Mouse (Mus musculus) MEL (cell line): ENCODE results near the gene Tcf7l2. TPM values are rescaled to one million over a fixed set of nuclear protein-coding genes. Genes with fewer than 3 reads are reported as not detected.

ENCODE experiments used
- DNase-seq: peaks from one replicate; pipeline ENCODE4 v3.0.0; 2011; ENCODE audit warnings: low read depth, low spot score
- H3K27ac ChIP-seq: 2 replicates; pipeline ENCODE4 v1.5.1; 2012; ENCODE audit warnings: low read depth, mild to moderate bottlenecking, control low read depth, low read length, moderate library complexity; ENCODE audit not compliant: control insufficient read depth
- H3K27me3 ChIP-seq, 2 experiments: fragments of 150-350 bp in 1 of 2; sonication (generic) in 1 of 2; 2 replicates each; pipeline ENCODE4 v1.6.1; 2012; ENCODE audit warnings: low read length in 2 of 2, mild to moderate bottlenecking in 2 of 2, improper control_type of control experiment in 1 of 2, moderate library complexity in 1 of 2; ENCODE audit not compliant: insufficient read depth in 2 of 2, control insufficient read depth in 1 of 2
- H3K36me3 ChIP-seq, 2 experiments: 2 replicates each; pipeline ENCODE4 v1.6.1; 2012 to 2014; ENCODE audit warnings: low read length in 2 of 2, improper control_type of control experiment in 1 of 2, inconsistent platforms in 1 of 2, mild to moderate bottlenecking in 1 of 2; ENCODE audit not compliant: insufficient read depth in 2 of 2, control insufficient read depth in 1 of 2
- H3K4me1 ChIP-seq, 2 experiments: fragments of 150-350 bp in 1 of 2; sonication (generic) in 1 of 2; 2 replicates each; pipeline ENCODE4 v1.6.1; 2012; ENCODE audit warnings: low read length in 2 of 2, improper control_type of control experiment in 1 of 2, mild to moderate bottlenecking in 1 of 2; ENCODE audit not compliant: insufficient read depth in 2 of 2, control insufficient read depth in 1 of 2
- H3K4me3 ChIP-seq, 2 experiments: fragments of 150-350 bp in 1 of 2; sonication (generic) in 1 of 2; 2 replicates each; pipeline ENCODE4 v1.5.1; 2012; ENCODE audit warnings: low read depth in 2 of 2, low read length in 2 of 2, mild to moderate bottlenecking in 2 of 2, moderate library complexity in 2 of 2, control low read depth in 1 of 2, improper control_type of control experiment in 1 of 2; ENCODE audit not compliant: control insufficient read depth in 1 of 2, insufficient read depth in 1 of 2
- H3K79me2 ChIP-seq: 2 replicates; pipeline ENCODE4 v1.6.1; 2012; ENCODE audit warnings: mild to moderate bottlenecking, low read length, moderate library complexity; ENCODE audit not compliant: control insufficient read depth, poor library complexity, insufficient read depth
- H3K9ac ChIP-seq: 2 replicates; pipeline ENCODE4 v1.6.1; 2012; ENCODE audit warnings: low read depth, mild to moderate bottlenecking, control low read depth, low read length, moderate library complexity; ENCODE audit not compliant: control insufficient read depth, poor library complexity, severe bottlenecking
- H3K9me3 ChIP-seq: fragments of 150-350 bp; sonication (generic); replicated peaks from 2 replicates; pipeline ENCODE4 v1.6.1; 2012; ENCODE audit warnings: mild to moderate bottlenecking, low read length, improper control_type of control experiment, moderate library complexity; ENCODE audit not compliant: insufficient read depth
- BHLHE40 ChIP-seq: IDR thresholded peaks from 2 replicates; pipeline ENCODE4 v1.6.1; 2012; ENCODE audit warnings: low read depth, mild to moderate bottlenecking, inconsistent platforms, low read length, improper control_type of control experiment, borderline replicate concordance
- CHD2 ChIP-seq: IDR thresholded peaks from 2 replicates; pipeline ENCODE4 v1.6.1; 2011; ENCODE audit warnings: low read length, improper control_type of control experiment
- CTCF ChIP-seq, 3 experiments: IDR thresholded peaks in 2 of 3; conservative IDR thresholded peaks in 1 of 3; 2 replicates each; pipeline ENCODE4 v1.5.1; 2011 to 2012; ENCODE audit warnings: low read length in 3 of 3, low read depth in 2 of 3, mild to moderate bottlenecking in 2 of 3, improper control_type of control experiment in 1 of 3, inconsistent platforms in 1 of 3, mixed read lengths in 1 of 3, moderate library complexity in 1 of 3; ENCODE audit not compliant: control insufficient read depth in 1 of 3, insufficient read depth in 1 of 3, poor library complexity in 1 of 3, severe bottlenecking in 1 of 3
- E2F4 ChIP-seq: IDR thresholded peaks from 2 replicates; pipeline ENCODE4 v1.6.1; 2011; ENCODE audit warnings: low read depth, low read length, improper control_type of control experiment, borderline replicate concordance
- EP300 ChIP-seq, 2 experiments: IDR thresholded peaks; 2 replicates each; pipeline ENCODE4 v1.6.1; 2011; ENCODE audit warnings: improper control_type of control experiment in 2 of 2, low read length in 2 of 2, low read depth in 1 of 2, mild to moderate bottlenecking in 1 of 2
- ETS1 ChIP-seq: IDR thresholded peaks from 2 replicates; pipeline ENCODE4 v1.6.1; 2012; ENCODE audit warnings: low read depth, mild to moderate bottlenecking, inconsistent platforms, low read length, improper control_type of control experiment, moderate library complexity
- HCFC1 ChIP-seq: IDR thresholded peaks from 2 replicates; pipeline ENCODE4 v1.6.1; 2012; ENCODE audit warnings: low read depth, mild to moderate bottlenecking, inconsistent platforms, low read length, improper control_type of control experiment, moderate library complexity
- JUND ChIP-seq: IDR thresholded peaks from 2 replicates; pipeline ENCODE4 v1.6.1; 2011; ENCODE audit warnings: low read depth, mild to moderate bottlenecking, improper control_type of control experiment, low read length
- MAFK ChIP-seq: IDR thresholded peaks from 2 replicates; pipeline ENCODE4 v1.6.1; 2011; ENCODE audit warnings: low read depth, mild to moderate bottlenecking, low read length, improper control_type of control experiment, borderline replicate concordance
- MAX ChIP-seq: IDR thresholded peaks from 2 replicates; pipeline ENCODE4 v1.6.1; 2011; ENCODE audit warnings: low read length, improper control_type of control experiment
- MAZ ChIP-seq: IDR thresholded peaks from 2 replicates; pipeline ENCODE4 v1.6.1; 2012; ENCODE audit warnings: low read depth, mild to moderate bottlenecking, inconsistent platforms, low read length, improper control_type of control experiment
- MYB ChIP-seq: IDR thresholded peaks from 2 replicates; pipeline ENCODE4 v1.6.1; 2011; ENCODE audit warnings: mild to moderate bottlenecking, low read depth, low read length, improper control_type of control experiment
- MYC ChIP-seq: IDR thresholded peaks from 2 replicates; pipeline ENCODE4 v1.6.1; 2011; ENCODE audit warnings: low read depth, mild to moderate bottlenecking, low read length, improper control_type of control experiment, moderate library complexity
- NELFE ChIP-seq: IDR thresholded peaks from 2 replicates; pipeline ENCODE4 v1.6.1; 2011; ENCODE audit warnings: low read depth, low read length, improper control_type of control experiment
- POLR2A ChIP-seq, 2 experiments: IDR thresholded peaks; 2 replicates each; pipeline ENCODE4 v1.6.1; 2011 to 2012; ENCODE audit warnings: low read length in 2 of 2, mild to moderate bottlenecking in 2 of 2, control low read depth in 1 of 2, improper control_type of control experiment in 1 of 2, low read depth in 1 of 2, moderate library complexity in 1 of 2; ENCODE audit not compliant: control insufficient read depth in 1 of 2, insufficient read depth in 1 of 2, poor library complexity in 1 of 2
- POLR2AphosphoS2 ChIP-seq: IDR thresholded peaks from 2 replicates; pipeline ENCODE4 v1.6.1; 2011; ENCODE audit warnings: low read length, improper control_type of control experiment
- POLR2AphosphoS5 ChIP-seq: IDR thresholded peaks from 2 replicates; pipeline ENCODE4 v1.6.1; 2012; ENCODE audit warnings: low read depth, borderline replicate concordance, mild to moderate bottlenecking, inconsistent platforms, low read length, moderate library complexity, mixed read lengths
- RAD21 ChIP-seq: IDR thresholded peaks from 2 replicates; pipeline ENCODE4 v1.6.1; 2011; ENCODE audit warnings: mild to moderate bottlenecking, low read depth, low read length, improper control_type of control experiment
- RCOR1 ChIP-seq: IDR thresholded peaks from 2 replicates; pipeline ENCODE4 v1.6.1; 2012; ENCODE audit warnings: low read depth, mild to moderate bottlenecking, inconsistent platforms, low read length, improper control_type of control experiment
- SIN3A ChIP-seq: IDR thresholded peaks from 2 replicates; pipeline ENCODE4 v1.6.1; 2012; ENCODE audit warnings: low read length, improper control_type of control experiment, inconsistent platforms
- TAL1 ChIP-seq: IDR thresholded peaks from 2 replicates; pipeline ENCODE4 v1.6.1; 2012; ENCODE audit warnings: mild to moderate bottlenecking, inconsistent platforms, low read length, moderate library complexity, mixed read lengths
- TBP ChIP-seq: IDR thresholded peaks from 2 replicates; pipeline ENCODE4 v1.8.0; 2011; ENCODE audit warnings: low read depth, low read length, improper control_type of control experiment
- TCF12 ChIP-seq: IDR thresholded peaks from 2 replicates; pipeline ENCODE4 v1.6.1; 2014; ENCODE audit warnings: low read depth, mild to moderate bottlenecking, inconsistent platforms, low read length, improper control_type of control experiment, moderate library complexity
- UBTF ChIP-seq: IDR thresholded peaks from 2 replicates; pipeline ENCODE4 v1.6.1; 2012; ENCODE audit warnings: low read depth, mild to moderate bottlenecking, inconsistent platforms, low read length, improper control_type of control experiment, moderate library complexity, borderline replicate concordance; ENCODE audit not compliant: insufficient read depth
- ZKSCAN1 ChIP-seq: IDR thresholded peaks from 2 replicates; pipeline ENCODE4 v1.6.1; 2012; ENCODE audit warnings: low read depth, mild to moderate bottlenecking, inconsistent platforms, low read length, improper control_type of control experiment, moderate library complexity
- ZMIZ1 ChIP-seq: IDR thresholded peaks from 2 replicates; pipeline ENCODE4 v1.6.1; 2012; ENCODE audit warnings: low read depth, mild to moderate bottlenecking, inconsistent platforms, low read length, improper control_type of control experiment, moderate library complexity
- polyA plus RNA-seq, 2 experiments: library from polyadenylated mRNA; stranded (reverse) in 1 of 2; unstranded in 1 of 2; fragments of >175 nt in 1 of 2; fragments of >200 nt in 1 of 2; gene quantifications; 2 replicates each; pipeline versions ENCODE4 v1.2.1 to v1.2.4; 2012; ENCODE audit warnings: low replicate concordance in 2 of 2, low read depth in 1 of 2; ENCODE audit not compliant: insufficient read length in 2 of 2, insufficient read depth in 1 of 2, missing spikeins in 1 of 2
- total RNA-seq: library from RNA; depleted of rRNA; stranded (reverse); fragments of 300-350 nt; gene quantifications from 2 replicates; pipeline ENCODE4 v1.2.3, GENCODE M21; 2012

Gene Tcf7l2
- total and polyA plus RNA-seq, 3 experiments, result 0.65 to 12.8 TPM; not detected in 1

GRCm38 (mm10) chr19:55702081-55702480 is 39.5 kb upstream of the Tcf7l2 start:
- Histone ChIP-seq H3K27me3 (peaks cover 0 to 1% of the 10 kb centered on the region in 2 experiments; a peak in 2 of 4 replicates), H3K79me2 (no peaks in the 10 kb centered on the region), H3K4me3 (no peak overlapping the region), H3K36me3 (0 out of 4 replicates have a peak, but pooled peaks cover 0 to 2% of the 10 kb centered on the region in 2 experiments), H3K27ac (no peak overlapping the region), H3K9me3 (no peaks in the 10 kb centered on the region), H3K4me1 (peaks cover 0 to 9% of the 10 kb centered on the region in 2 experiments; a peak in 2 of 4 replicates), H3K9ac (no peak overlapping the region)
- TF ChIP-seq MYC (no peak), EP300 (IDR thresholded peaks at IDR 0.05; ENCODE audit: low read depth in 1 of 2, low read length in 2 of 2) (no peak), HCFC1 (no peak), BHLHE40 (no peak), JUND (no peak), MYB (no peak), TCF12 (no peak), RAD21 (no peak), ZMIZ1 (no peak), SIN3A (no peak), TAL1 (no peak), CHD2 (no peak), E2F4 (no peak), TBP (no peak), UBTF (no peak), MAX (no peak), RCOR1 (no peak)
- DNase-seq, result no peak

GRCm38 (mm10) chr19:55702716-55703115 is 38.9 kb upstream of the Tcf7l2 start:
- Histone ChIP-seq H3K9ac (no peak overlapping the region), H3K79me2 (no peaks in the 10 kb centered on the region), H3K4me1 (peaks cover 0 to 9% of the 10 kb centered on the region in 2 experiments; a peak in 2 of 4 replicates), H3K27ac (no peak overlapping the region), H3K9me3 (no peaks in the 10 kb centered on the region), H3K27me3 (peaks cover 0 to 3% of the 10 kb centered on the region in 2 experiments; a peak in 2 of 4 replicates), H3K36me3 (0 out of 4 replicates have a peak, but pooled peaks cover 0 to 2% of the 10 kb centered on the region in 2 experiments), H3K4me3 (no peak overlapping the region)
- no peak for TF ChIP-seq POLR2A (IDR thresholded peaks at IDR 0.05; ENCODE audit: control insufficient read depth in 1 of 2, insufficient read depth in 1 of 2, low read depth in 1 of 2, low read length in 2 of 2, poor library complexity in 1 of 2)
- TF ChIP-seq MAFK, result no peak
- TF ChIP-seq MYC, result no peak
- TF ChIP-seq POLR2AphosphoS5, result no peak
- no peak for TF ChIP-seq MAZ
- no peak for TF ChIP-seq POLR2AphosphoS2
- TF ChIP-seq ZKSCAN1, result no peak
- no peak for TF ChIP-seq ETS1
- TF ChIP-seq HCFC1, result no peak
- TF ChIP-seq NELFE, result no peak
- no peak for TF ChIP-seq CTCF (IDR thresholded peaks at IDR 0.05 in 2 of 3, conservative IDR thresholded peaks at IDR 0.05 in 1 of 3; ENCODE audit: control insufficient read depth in 1 of 3, insufficient read depth in 1 of 3, low read depth in 2 of 3, low read length in 3 of 3, poor library complexity in 1 of 3, severe bottlenecking in 1 of 3)
- DNase-seq, result no peak
